Mouse (Mus musculus): ENCODE measurements around the gene Tiprl. TPM values are rescaled to one million over a fixed set of nuclear protein-coding genes. Genes with fewer than 3 reads are reported as not detected.

Gene Tiprl
- polyA plus RNA-seq, 1 experiment: 21.2 TPM

- peaks cover 9% of the 10 kb centered on the region for H3K4me1 ChIP-seq
- no peaks in the 10 kb centered on the region for H3K9me3 ChIP-seq
- no peaks in the 10 kb centered on the region for H3K36me3 ChIP-seq (replicated peaks; ENCODE audit: low read length)
- H3K27me3 ChIP-seq (replicated peaks): no peaks in the 10 kb centered on the region
- no peak overlapping the region for H3K4me3 ChIP-seq (replicated peaks)
- TF ChIP-seq FLI1 (IDR thresholded peaks at IDR 0.05; ENCODE audit: low read length): no peak
- TF ChIP-seq GATA1 (IDR thresholded peaks at IDR 0.05; ENCODE audit: borderline replicate concordance, low read length): no peak
Measured at GRCm38 (mm10) chr1:165205591-165205990, 31.2 kb downstream of the Tiprl start.

- no peaks in the 10 kb centered on the region for H3K9me3 ChIP-seq
- peaks cover 3% of the 10 kb centered on the region for H3K27me3 ChIP-seq (replicated peaks)
- no peaks in the 10 kb centered on the region for H3K36me3 ChIP-seq (replicated peaks; ENCODE audit: low read length)
- peaks cover 17% of the 10 kb centered on the region for H3K4me1 ChIP-seq
- no peak for TF ChIP-seq FLI1 (IDR thresholded peaks at IDR 0.05; ENCODE audit: low read length)
- no peak for TF ChIP-seq GATA1 (IDR thresholded peaks at IDR 0.05; ENCODE audit: borderline replicate concordance, low read length)
- H3K4me3 ChIP-seq (replicated peaks): no peak overlapping the region
Measured at GRCm38 (mm10) chr1:165203488-165204035, 33.2 kb downstream of the Tiprl start.

GRCm38 (mm10) chr1:165201445-165202012 is 35.3 kb downstream of the Tiprl start:
- TF ChIP-seq GATA1 (IDR thresholded peaks at IDR 0.05; ENCODE audit: borderline replicate concordance, low read length) (no peak), FLI1 (IDR thresholded peaks at IDR 0.05; ENCODE audit: low read length) (no peak)
- H3K36me3 ChIP-seq (replicated peaks; ENCODE audit: low read length): no peaks in the 10 kb centered on the region

GRCm38 (mm10) chr1:165200748-165201147 is 36.0 kb downstream of the Tiprl start:
- H3K9me3 ChIP-seq: no peaks in the 10 kb centered on the region
- H3K27me3 ChIP-seq (replicated peaks): peaks cover 3% of the 10 kb centered on the region
- H3K36me3 ChIP-seq (replicated peaks; ENCODE audit: low read length): no peaks in the 10 kb centered on the region
- peaks cover 23% of the 10 kb centered on the region for H3K4me1 ChIP-seq
- TF ChIP-seq FLI1 (IDR thresholded peaks at IDR 0.05; ENCODE audit: low read length) (no peak), GATA1 (IDR thresholded peaks at IDR 0.05; ENCODE audit: borderline replicate concordance, low read length) (no peak)
- H3K4me3 ChIP-seq (replicated peaks): no peak overlapping the region

More at GRCm38 (mm10) chr1:165201445-165202012, 35.3 kb downstream of the Tiprl start:
- H3K4me3 ChIP-seq (replicated peaks): no peak overlapping the region
- H3K4me1 ChIP-seq: peaks cover 23% of the 10 kb centered on the region
- H3K27me3 ChIP-seq (replicated peaks): peaks cover 3% of the 10 kb centered on the region
- no peaks in the 10 kb centered on the region for H3K9me3 ChIP-seq

GRCm38 (mm10) chr1:165199639-165200038 is 37.2 kb downstream of the Tiprl start:
- no peaks in the 10 kb centered on the region for H3K9me3 ChIP-seq
- H3K4me1 ChIP-seq: peaks cover 31% of the 10 kb centered on the region
- no peak overlapping the region for H3K4me3 ChIP-seq (replicated peaks)
- H3K27me3 ChIP-seq (replicated peaks): peaks cover 3% of the 10 kb centered on the region
- TF ChIP-seq GATA1 (IDR thresholded peaks at IDR 0.05; ENCODE audit: borderline replicate concordance, low read length) (no peak), FLI1 (IDR thresholded peaks at IDR 0.05; ENCODE audit: low read length) (no peak)
- no peaks in the 10 kb centered on the region for H3K36me3 ChIP-seq (replicated peaks; ENCODE audit: low read length)

DNA sequence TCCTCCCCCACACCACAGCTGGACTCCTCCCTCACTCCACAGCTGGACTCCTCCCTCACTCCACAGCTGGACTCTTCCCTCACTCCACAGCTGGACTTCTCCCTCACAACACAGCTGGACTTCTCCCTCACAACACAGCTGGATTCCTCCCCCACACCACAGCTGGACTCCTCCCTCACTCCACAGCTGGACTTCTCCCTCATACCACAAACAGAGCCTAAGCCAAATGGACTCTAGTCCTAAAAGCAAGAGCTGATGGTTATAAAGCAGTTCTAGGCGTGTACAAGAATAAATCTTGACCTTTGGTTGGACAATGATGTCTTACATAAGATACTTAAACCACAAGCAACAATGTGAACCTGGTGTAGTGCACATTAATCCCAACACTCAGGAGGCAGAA is 37.8 kb downstream of the Tiprl start:
- Histone ChIP-seq H3K36me3 (replicated peaks; ENCODE audit: low read length) (no peaks in the 10 kb centered on the region), H3K4me3 (replicated peaks) (no peak overlapping the region), H3K4me1 (peaks cover 35% of the 10 kb centered on the region), H3K27me3 (replicated peaks) (peaks cover 3% of the 10 kb centered on the region), H3K9me3 (no peaks in the 10 kb centered on the region)
- TF ChIP-seq GATA1 (IDR thresholded peaks at IDR 0.05; ENCODE audit: borderline replicate concordance, low read length): no peak
- TF ChIP-seq FLI1 (IDR thresholded peaks at IDR 0.05; ENCODE audit: low read length): no peak

- H3K36me3 ChIP-seq (replicated peaks; ENCODE audit: low read length): no peaks in the 10 kb centered on the region
- no peaks in the 10 kb centered on the region for H3K9me3 ChIP-seq
- peaks cover 3% of the 10 kb centered on the region for H3K27me3 ChIP-seq (replicated peaks)
- no peak overlapping the region for H3K4me3 ChIP-seq (replicated peaks)
- peaks cover 46% of the 10 kb centered on the region for H3K4me1 ChIP-seq
- TF ChIP-seq FLI1 (IDR thresholded peaks at IDR 0.05; ENCODE audit: low read length) (no peak), GATA1 (IDR thresholded peaks at IDR 0.05; ENCODE audit: borderline replicate concordance, low read length) (no peak)
Measured at GRCm38 (mm10) chr1:165197875-165198274, 38.9 kb downstream of the Tiprl start.

DNA sequence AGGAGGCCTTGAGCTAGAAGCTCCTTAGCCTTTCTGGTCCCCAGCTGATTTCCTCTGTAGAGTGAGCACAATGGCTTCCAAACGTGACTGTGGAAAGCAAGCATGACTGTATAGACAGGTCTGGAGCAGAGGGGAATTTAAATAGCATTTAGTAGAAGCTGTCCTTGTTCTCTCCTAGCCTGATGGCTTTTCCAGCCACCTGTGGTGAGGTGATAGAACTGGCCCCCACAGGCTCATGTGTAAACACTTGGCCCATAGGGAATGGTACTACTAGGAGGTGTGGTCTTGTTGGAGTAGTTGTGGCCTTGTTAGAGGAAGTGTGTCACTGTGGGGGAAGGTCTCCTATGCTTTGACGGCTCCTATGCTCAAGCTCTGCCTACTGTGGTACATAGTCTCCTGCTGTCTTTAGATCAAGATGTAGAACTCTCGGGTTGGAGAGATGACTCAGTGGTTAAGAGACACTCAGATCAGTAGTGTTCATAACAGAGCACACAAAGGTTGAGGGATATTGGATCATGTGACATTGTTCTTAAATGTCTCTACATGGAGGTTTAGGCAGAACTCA is 41.3 kb downstream of the Tiprl start:
- Histone ChIP-seq H3K4me3 (replicated peaks) (peak overlapping the region; percentile 94), H3K36me3 (replicated peaks; ENCODE audit: low read length) (peaks cover 2% of the 10 kb centered on the region), H3K9me3 (no peaks in the 10 kb centered on the region), H3K4me1 (peaks cover 68% of the 10 kb centered on the region), H3K27me3 (replicated peaks) (peaks cover 3% of the 10 kb centered on the region)
- TF ChIP-seq GATA1 (IDR thresholded peaks at IDR 0.05; ENCODE audit: borderline replicate concordance, low read length): no peak
- no peak for TF ChIP-seq FLI1 (IDR thresholded peaks at IDR 0.05; ENCODE audit: low read length)

DNA sequence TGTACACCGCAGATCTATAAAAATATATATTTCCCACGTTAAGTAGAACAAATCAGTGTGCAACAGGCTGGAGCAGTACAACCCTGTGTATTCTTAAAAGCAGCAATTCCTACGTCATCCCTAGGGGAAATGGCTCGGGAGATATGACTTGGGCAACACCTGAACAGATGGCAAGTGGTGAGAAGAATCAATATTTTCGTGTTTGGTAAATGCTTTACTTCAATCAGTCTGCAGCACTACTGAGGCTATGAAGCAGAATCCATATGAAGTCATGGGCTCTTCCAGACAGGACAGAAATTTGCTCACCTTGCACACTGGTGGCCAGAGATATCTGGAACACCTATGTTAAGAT is 42.2 kb downstream of the Tiprl start:
- peaks cover 3% of the 10 kb centered on the region for H3K27me3 ChIP-seq (replicated peaks)
- TF ChIP-seq FLI1 (IDR thresholded peaks at IDR 0.05; ENCODE audit: low read length) (no peak), GATA1 (IDR thresholded peaks at IDR 0.05; ENCODE audit: borderline replicate concordance, low read length) (no peak)
- H3K4me3 ChIP-seq (replicated peaks): peak overlapping the region; percentile 94
- peaks cover 4% of the 10 kb centered on the region for H3K36me3 ChIP-seq (replicated peaks; ENCODE audit: low read length)
- peaks cover 75% of the 10 kb centered on the region for H3K4me1 ChIP-seq
- H3K9me3 ChIP-seq: no peaks in the 10 kb centered on the region

DNA sequence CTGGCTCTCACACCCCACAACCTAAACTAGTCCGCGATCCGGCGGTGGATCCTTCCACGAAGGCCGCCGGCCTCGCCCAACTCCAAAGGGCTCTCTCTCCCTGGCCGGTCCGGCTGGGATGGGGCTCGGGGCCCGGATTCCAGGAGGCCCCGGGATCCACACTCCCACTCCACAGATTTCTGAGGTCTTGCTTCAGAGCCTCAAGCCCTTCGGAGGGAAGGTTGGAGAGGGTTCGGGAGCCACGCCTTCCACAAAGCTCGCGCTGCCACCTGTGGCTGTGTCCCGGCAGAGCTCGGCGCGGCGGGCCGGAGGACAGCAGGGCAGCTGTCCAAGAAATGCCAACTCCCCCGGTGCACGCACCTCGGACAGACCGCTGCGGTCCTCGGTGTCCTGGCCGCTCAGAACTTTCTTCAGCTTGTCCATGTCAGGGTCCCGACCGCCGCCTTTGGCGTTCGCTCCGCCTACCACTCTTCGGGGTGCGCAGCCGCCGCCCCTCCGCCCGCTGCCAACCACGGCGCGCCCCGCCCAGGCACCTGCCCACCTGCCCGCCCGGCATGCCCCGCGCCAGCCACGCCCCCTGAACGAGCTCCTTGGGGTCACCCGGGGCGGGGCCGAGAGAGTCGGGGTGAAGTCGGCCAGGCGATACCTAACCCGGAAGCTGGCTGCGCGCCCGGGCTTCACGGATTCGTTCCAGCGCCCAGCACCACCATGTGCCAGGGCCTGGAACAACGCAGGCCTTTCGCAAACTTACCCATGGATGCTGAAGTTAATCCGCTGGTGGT is 42.7 kb downstream of the Tiprl start, which contains the start of gene Sft2d2:
Sft2d2 (minus strand) TSS at position 559 of the 782 bp plus-strand sequence.
- no peak for TF ChIP-seq FLI1 (IDR thresholded peaks at IDR 0.05; ENCODE audit: low read length)
- no peak for TF ChIP-seq GATA1 (IDR thresholded peaks at IDR 0.05; ENCODE audit: borderline replicate concordance, low read length)
- peaks cover 75% of the 10 kb centered on the region for H3K4me1 ChIP-seq
- peaks cover 1% of the 10 kb centered on the region for H3K27me3 ChIP-seq (replicated peaks)
- H3K36me3 ChIP-seq (replicated peaks; ENCODE audit: low read length): peaks cover 4% of the 10 kb centered on the region
- H3K9me3 ChIP-seq: no peaks in the 10 kb centered on the region
- peak within 1 kb of the TSS; percentile 94 for H3K4me3 ChIP-seq (replicated peaks)

All from megakaryocyte, embryonic 14.5 days (primary cell).